Mouse (Mus musculus): Measurements from ENCODE around the gene Mier2.

Mier2 gene

GRCm38 (mm10) chr10:79552531-79552930 lies 2.5 kb downstream of the Mier2 start:
- POLR2A ChIA-PET = interaction anchor here in 2 of 4 experiments (1.0 to 3.7 kb wide), 5 partner anchors 8 to 20 kb away, joined by 5 to 24 read pairs (median 5); partner anchors contain the start of gene Plpp2 (in 1 of the 2)
- CTCF ChIA-PET = interaction anchor here in 1 of 4 experiments (0.6 kb wide), 1 partner anchor 1483 kb away, joined by 3 read pairs; no protein-coding TSS in a partner anchor

- ChIA-PET POLR2A (no interaction called here), CTCF (no interaction called here)
Measured at GRCm38 (mm10) chr10:79550366-79550765, 4.6 kb downstream of the Mier2 start.

GRCm38 (mm10) chr10:79548971-79549723 lies 5.9 kb downstream of the Mier2 start:
- ChIA-PET POLR2A (interaction anchor here in 1 of 4 experiments (0.6 kb wide), 1 partner anchor 661 kb away, joined by 3 read pairs; no protein-coding TSS in a partner anchor), CTCF (no interaction called here)

GRCm38 (mm10) chr10:79548546-79548945 lies 6.5 kb downstream of the Mier2 start:
- ChIA-PET CTCF (no interaction called here), POLR2A (no interaction called here)

- POLR2A ChIA-PET = interaction anchor here in 1 of 4 experiments (1.0 kb wide), 1 partner anchor 14 kb away, joined by 3 read pairs; the partner anchor contains the start of gene Plpp2
- CTCF ChIA-PET = no interaction called here
Measured at GRCm38 (mm10) chr10:79547148-79547675, 7.8 kb downstream of the Mier2 start.

GRCm38 (mm10) chr10:79546483-79546882 lies 8.5 kb downstream of the Mier2 start:
- ChIA-PET POLR2A (interaction anchor here in 1 of 4 experiments (1.0 kb wide), 1 partner anchor 13 kb away, joined by 3 read pairs; the partner anchor contains the start of gene Plpp2), CTCF (no interaction called here)

- CTCF ChIA-PET = no interaction called here
- POLR2A ChIA-PET = interaction anchor here in 1 of 4 experiments (1.0 kb wide), 1 partner anchor 12 kb away, joined by 3 read pairs; the partner anchor contains the start of gene Plpp2
Measured at GRCm38 (mm10) chr10:79545891-79546290, 9.1 kb downstream of the Mier2 start.

GRCm38 (mm10) chr10:79544631-79545030 lies 10.4 kb downstream of the Mier2 start:
- ChIA-PET POLR2A (interaction anchor here in 2 of 4 experiments (1.3 to 4.8 kb wide), 4 partner anchors 9 to 16 kb away, joined by 3 to 24 read pairs (median 8); partner anchors contain the start of gene Mier2 (in 2 of the 2)), CTCF (no interaction called here)

- POLR2A ChIA-PET = interaction anchor here in 2 of 4 experiments (1.3 to 4.8 kb wide), 4 partner anchors 10 to 15 kb away, joined by 3 to 24 read pairs (median 8); partner anchors contain the start of gene Mier2 (in 2 of the 2)
- CTCF ChIA-PET = no interaction called here
Measured at GRCm38 (mm10) chr10:79543884-79544597, 11.0 kb downstream of the Mier2 start.

- ChIA-PET CTCF (no interaction called here), POLR2A (interaction anchor here in 2 of 4 experiments (1.2 to 4.8 kb wide), 3 partner anchors 12 to 96 kb away, joined by 3 to 24 read pairs (median 3); partner anchors contain the start of genes Mier2 (in 2 of the 2) and Shc2 (in 1 of the 2))
Measured at GRCm38 (mm10) chr10:79542171-79542570, 12.8 kb downstream of the Mier2 start.

GRCm38 (mm10) chr10:79541522-79541921 lies 13.5 kb downstream of the Mier2 start:
- ChIA-PET CTCF (interaction anchor here in 1 of 4 experiments (0.7 kb wide), 1 partner anchor 9 kb away, joined by 4 read pairs; no protein-coding TSS in a partner anchor), POLR2A (interaction anchor here in 3 of 4 experiments (0.6 to 4.8 kb wide), 7 partner anchors 13 to 1081 kb away, joined by 3 to 24 read pairs (median 3); partner anchors contain the start of genes Mier2 (in 2 of the 3) and Shc2 (in 1 of the 3))

GRCm38 (mm10) chr10:79540746-79541145 lies 14.3 kb downstream of the Mier2 start:
- CTCF ChIA-PET = interaction anchor here in 1 of 4 experiments (0.7 kb wide), 1 partner anchor 1104 kb away, joined by 4 read pairs; no protein-coding TSS in a partner anchor
- POLR2A ChIA-PET = interaction anchor here in 1 of 4 experiments (0.5 to 4.8 kb wide), 3 partner anchors 14 to 1306 kb away, joined by 4 to 24 read pairs (median 7); partner anchors contain the start of gene Mier2

GRCm38 (mm10) chr10:79539701-79540495 lies 15.1 kb downstream of the Mier2 start:
- CTCF ChIA-PET = interaction anchor here in 2 of 4 experiments (0.5 to 0.7 kb wide), 2 partner anchors 1103 to 1917 kb away, joined by 3 to 4 read pairs; no protein-coding TSS in a partner anchor
- POLR2A ChIA-PET = no interaction called here

- ChIA-PET POLR2A (interaction anchor here in 1 of 4 experiments (0.5 to 0.6 kb wide), 2 partner anchors 20 to 1030 kb away, joined by 3 to 4 read pairs; no protein-coding TSS in a partner anchor), CTCF (no interaction called here)
Measured at GRCm38 (mm10) chr10:79538873-79539272, 16.1 kb downstream of the Mier2 start.

GRCm38 (mm10) chr10:79538323-79538722 lies 16.7 kb downstream of the Mier2 start:
- POLR2A ChIA-PET = interaction anchor here in 1 of 4 experiments (1.1 kb wide), 1 partner anchor 15 kb away, joined by 5 read pairs; no protein-coding TSS in a partner anchor
- CTCF ChIA-PET = interaction anchor here in 2 of 4 experiments (0.6 kb wide), 2 partner anchors 108 to 247 kb away, joined by 3 to 5 read pairs; no protein-coding TSS in a partner anchor

- ChIA-PET CTCF (interaction anchor here in 2 of 4 experiments (0.6 kb wide), 2 partner anchors 109 to 247 kb away, joined by 3 to 5 read pairs; no protein-coding TSS in a partner anchor), POLR2A (interaction anchor here in 2 of 4 experiments (0.6 to 1.1 kb wide), 2 partner anchors 16 to 73 kb away, joined by 3 to 5 read pairs; no protein-coding TSS in a partner anchor)
Measured at GRCm38 (mm10) chr10:79537781-79538180, 17.2 kb downstream of the Mier2 start.

- ChIA-PET POLR2A (interaction anchor here in 2 of 4 experiments (0.6 to 1.1 kb wide), 2 partner anchors 16 to 73 kb away, joined by 3 to 5 read pairs; no protein-coding TSS in a partner anchor), CTCF (no interaction called here)
Measured at GRCm38 (mm10) chr10:79537271-79537670, 17.7 kb downstream of the Mier2 start.
